Mouse (Mus musculus) MEL (cell line): ENCODE measurements around the gene Slc25a42. TPM values are rescaled to one million over a fixed set of nuclear protein-coding genes. Genes with fewer than 3 reads are reported as not detected.
A peak's percentile ranks its signal among the peaks of the same experiment; 100 is the strongest.

Source experiments
- DNase-seq: peaks from one replicate; pipeline ENCODE4 v3.0.0; 2011; ENCODE audit warnings: low read depth, low spot score
- H3K27ac ChIP-seq: 2 replicates; pipeline ENCODE4 v1.5.1; 2012; ENCODE audit warnings: low read depth, mild to moderate bottlenecking, control low read depth, low read length, moderate library complexity; ENCODE audit not compliant: control insufficient read depth
- H3K27me3 ChIP-seq, 2 experiments: fragments of 150-350 bp in 1 of 2; sonication (generic) in 1 of 2; 2 replicates each; pipeline ENCODE4 v1.6.1; 2012; ENCODE audit warnings: low read length in 2 of 2, mild to moderate bottlenecking in 2 of 2, improper control_type of control experiment in 1 of 2, moderate library complexity in 1 of 2; ENCODE audit not compliant: insufficient read depth in 2 of 2, control insufficient read depth in 1 of 2
- H3K36me3 ChIP-seq, 2 experiments: 2 replicates each; pipeline ENCODE4 v1.6.1; 2012 to 2014; ENCODE audit warnings: low read length in 2 of 2, improper control_type of control experiment in 1 of 2, inconsistent platforms in 1 of 2, mild to moderate bottlenecking in 1 of 2; ENCODE audit not compliant: insufficient read depth in 2 of 2, control insufficient read depth in 1 of 2
- H3K4me1 ChIP-seq, 2 experiments: fragments of 150-350 bp in 1 of 2; sonication (generic) in 1 of 2; 2 replicates each; pipeline ENCODE4 v1.6.1; 2012; ENCODE audit warnings: low read length in 2 of 2, improper control_type of control experiment in 1 of 2, mild to moderate bottlenecking in 1 of 2; ENCODE audit not compliant: insufficient read depth in 2 of 2, control insufficient read depth in 1 of 2
- H3K4me3 ChIP-seq, 2 experiments: fragments of 150-350 bp in 1 of 2; sonication (generic) in 1 of 2; 2 replicates each; pipeline ENCODE4 v1.5.1; 2012; ENCODE audit warnings: low read depth in 2 of 2, low read length in 2 of 2, mild to moderate bottlenecking in 2 of 2, moderate library complexity in 2 of 2, control low read depth in 1 of 2, improper control_type of control experiment in 1 of 2; ENCODE audit not compliant: control insufficient read depth in 1 of 2, insufficient read depth in 1 of 2
- H3K79me2 ChIP-seq: 2 replicates; pipeline ENCODE4 v1.6.1; 2012; ENCODE audit warnings: mild to moderate bottlenecking, low read length, moderate library complexity; ENCODE audit not compliant: control insufficient read depth, poor library complexity, insufficient read depth
- H3K9ac ChIP-seq: 2 replicates; pipeline ENCODE4 v1.6.1; 2012; ENCODE audit warnings: low read depth, mild to moderate bottlenecking, control low read depth, low read length, moderate library complexity; ENCODE audit not compliant: control insufficient read depth, poor library complexity, severe bottlenecking
- H3K9me3 ChIP-seq: fragments of 150-350 bp; sonication (generic); replicated peaks from 2 replicates; pipeline ENCODE4 v1.6.1; 2012; ENCODE audit warnings: mild to moderate bottlenecking, low read length, improper control_type of control experiment, moderate library complexity; ENCODE audit not compliant: insufficient read depth
- BHLHE40 ChIP-seq: IDR thresholded peaks from 2 replicates; pipeline ENCODE4 v1.6.1; 2012; ENCODE audit warnings: low read depth, mild to moderate bottlenecking, inconsistent platforms, low read length, improper control_type of control experiment, borderline replicate concordance
- CHD1 ChIP-seq: IDR thresholded peaks from 2 replicates; pipeline ENCODE4 v1.6.1; 2012; ENCODE audit warnings: low read depth, mild to moderate bottlenecking, inconsistent platforms, low read length, improper control_type of control experiment
- CHD2 ChIP-seq: IDR thresholded peaks from 2 replicates; pipeline ENCODE4 v1.6.1; 2011; ENCODE audit warnings: low read length, improper control_type of control experiment
- CTCF ChIP-seq, 3 experiments: IDR thresholded peaks in 2 of 3; conservative IDR thresholded peaks in 1 of 3; 2 replicates each; pipeline ENCODE4 v1.5.1; 2011 to 2012; ENCODE audit warnings: low read length in 3 of 3, low read depth in 2 of 3, mild to moderate bottlenecking in 2 of 3, improper control_type of control experiment in 1 of 3, inconsistent platforms in 1 of 3, mixed read lengths in 1 of 3, moderate library complexity in 1 of 3; ENCODE audit not compliant: control insufficient read depth in 1 of 3, insufficient read depth in 1 of 3, poor library complexity in 1 of 3, severe bottlenecking in 1 of 3
- E2F4 ChIP-seq: IDR thresholded peaks from 2 replicates; pipeline ENCODE4 v1.6.1; 2011; ENCODE audit warnings: low read depth, low read length, improper control_type of control experiment, borderline replicate concordance
- ELF1 ChIP-seq: IDR thresholded peaks from 2 replicates; pipeline ENCODE4 v1.6.1; 2014; ENCODE audit warnings: low read depth, mild to moderate bottlenecking, inconsistent platforms, low read length, improper control_type of control experiment, moderate library complexity
- EP300 ChIP-seq, 2 experiments: IDR thresholded peaks; 2 replicates each; pipeline ENCODE4 v1.6.1; 2011; ENCODE audit warnings: improper control_type of control experiment in 2 of 2, low read length in 2 of 2, low read depth in 1 of 2, mild to moderate bottlenecking in 1 of 2
- ETS1 ChIP-seq: IDR thresholded peaks from 2 replicates; pipeline ENCODE4 v1.6.1; 2012; ENCODE audit warnings: low read depth, mild to moderate bottlenecking, inconsistent platforms, low read length, improper control_type of control experiment, moderate library complexity
- GABPA ChIP-seq: IDR thresholded peaks from 2 replicates; pipeline ENCODE4 v1.6.1; 2012; ENCODE audit warnings: low read depth, mild to moderate bottlenecking, inconsistent platforms, low read length, improper control_type of control experiment, moderate library complexity
- GATA1 ChIP-seq: IDR thresholded peaks from 2 replicates; pipeline ENCODE4 v1.6.1; 2011; ENCODE audit warnings: low read depth, low read length, improper control_type of control experiment
- HCFC1 ChIP-seq: IDR thresholded peaks from 2 replicates; pipeline ENCODE4 v1.6.1; 2012; ENCODE audit warnings: low read depth, mild to moderate bottlenecking, inconsistent platforms, low read length, improper control_type of control experiment, moderate library complexity
- JUND ChIP-seq: IDR thresholded peaks from 2 replicates; pipeline ENCODE4 v1.6.1; 2011; ENCODE audit warnings: low read depth, mild to moderate bottlenecking, improper control_type of control experiment, low read length
- KAT2A ChIP-seq: conservative IDR thresholded peaks from 2 replicates; pipeline ENCODE4 v1.6.1; 2012; ENCODE audit warnings: low read depth, low read length, improper control_type of control experiment, inconsistent platforms
- MAFK ChIP-seq: IDR thresholded peaks from 2 replicates; pipeline ENCODE4 v1.6.1; 2011; ENCODE audit warnings: low read depth, mild to moderate bottlenecking, low read length, improper control_type of control experiment, borderline replicate concordance
- MAX ChIP-seq: IDR thresholded peaks from 2 replicates; pipeline ENCODE4 v1.6.1; 2011; ENCODE audit warnings: low read length, improper control_type of control experiment
- MAZ ChIP-seq: IDR thresholded peaks from 2 replicates; pipeline ENCODE4 v1.6.1; 2012; ENCODE audit warnings: low read depth, mild to moderate bottlenecking, inconsistent platforms, low read length, improper control_type of control experiment
- MEF2A ChIP-seq: IDR thresholded peaks from 2 replicates; pipeline ENCODE4 v1.6.1; 2014; ENCODE audit warnings: low read depth, mild to moderate bottlenecking, inconsistent platforms, low read length, improper control_type of control experiment; ENCODE audit not compliant: poor library complexity, insufficient replicate concordance, severe bottlenecking; ENCODE audit errors: extremely low read depth
- MXI1 ChIP-seq: IDR thresholded peaks from 2 replicates; pipeline ENCODE4 v1.6.1; 2011; ENCODE audit warnings: mild to moderate bottlenecking, low read depth, low read length, improper control_type of control experiment
- MYB ChIP-seq: IDR thresholded peaks from 2 replicates; pipeline ENCODE4 v1.6.1; 2011; ENCODE audit warnings: mild to moderate bottlenecking, low read depth, low read length, improper control_type of control experiment
- MYC ChIP-seq: IDR thresholded peaks from 2 replicates; pipeline ENCODE4 v1.6.1; 2011; ENCODE audit warnings: low read depth, mild to moderate bottlenecking, low read length, improper control_type of control experiment, moderate library complexity
- NELFE ChIP-seq: IDR thresholded peaks from 2 replicates; pipeline ENCODE4 v1.6.1; 2011; ENCODE audit warnings: low read depth, low read length, improper control_type of control experiment
- NRF1 ChIP-seq: IDR thresholded peaks from 2 replicates; pipeline ENCODE4 v1.6.1; 2014; ENCODE audit warnings: low read depth, mild to moderate bottlenecking, inconsistent platforms, low read length, improper control_type of control experiment, moderate library complexity; ENCODE audit not compliant: poor library complexity, insufficient read depth, severe bottlenecking
- POLR2A ChIP-seq, 2 experiments: IDR thresholded peaks; 2 replicates each; pipeline ENCODE4 v1.6.1; 2011 to 2012; ENCODE audit warnings: low read length in 2 of 2, mild to moderate bottlenecking in 2 of 2, control low read depth in 1 of 2, improper control_type of control experiment in 1 of 2, low read depth in 1 of 2, moderate library complexity in 1 of 2; ENCODE audit not compliant: control insufficient read depth in 1 of 2, insufficient read depth in 1 of 2, poor library complexity in 1 of 2
- POLR2AphosphoS2 ChIP-seq: IDR thresholded peaks from 2 replicates; pipeline ENCODE4 v1.6.1; 2011; ENCODE audit warnings: low read length, improper control_type of control experiment
- POLR2AphosphoS5 ChIP-seq: IDR thresholded peaks from 2 replicates; pipeline ENCODE4 v1.6.1; 2012; ENCODE audit warnings: low read depth, borderline replicate concordance, mild to moderate bottlenecking, inconsistent platforms, low read length, moderate library complexity, mixed read lengths
- RAD21 ChIP-seq: IDR thresholded peaks from 2 replicates; pipeline ENCODE4 v1.6.1; 2011; ENCODE audit warnings: mild to moderate bottlenecking, low read depth, low read length, improper control_type of control experiment
- SIN3A ChIP-seq: IDR thresholded peaks from 2 replicates; pipeline ENCODE4 v1.6.1; 2012; ENCODE audit warnings: low read length, improper control_type of control experiment, inconsistent platforms
- SMC3 ChIP-seq: IDR thresholded peaks from 2 replicates; pipeline ENCODE4 v1.6.1; 2011; ENCODE audit warnings: low read depth, low read length, improper control_type of control experiment
- TAL1 ChIP-seq: IDR thresholded peaks from 2 replicates; pipeline ENCODE4 v1.6.1; 2012; ENCODE audit warnings: mild to moderate bottlenecking, inconsistent platforms, low read length, moderate library complexity, mixed read lengths
- TBP ChIP-seq: IDR thresholded peaks from 2 replicates; pipeline ENCODE4 v1.8.0; 2011; ENCODE audit warnings: low read depth, low read length, improper control_type of control experiment
- TCF12 ChIP-seq: IDR thresholded peaks from 2 replicates; pipeline ENCODE4 v1.6.1; 2014; ENCODE audit warnings: low read depth, mild to moderate bottlenecking, inconsistent platforms, low read length, improper control_type of control experiment, moderate library complexity
- UBTF ChIP-seq: IDR thresholded peaks from 2 replicates; pipeline ENCODE4 v1.6.1; 2012; ENCODE audit warnings: low read depth, mild to moderate bottlenecking, inconsistent platforms, low read length, improper control_type of control experiment, moderate library complexity, borderline replicate concordance; ENCODE audit not compliant: insufficient read depth
- USF1 ChIP-seq: IDR thresholded peaks from 2 replicates; pipeline ENCODE4 v1.6.1; 2014; ENCODE audit warnings: low read depth, mild to moderate bottlenecking, inconsistent platforms, low read length, improper control_type of control experiment, moderate library complexity
- USF2 ChIP-seq, 2 experiments: IDR thresholded peaks; 2 replicates each; pipeline ENCODE4 v1.6.1; 2011 to 2012; ENCODE audit warnings: improper control_type of control experiment in 2 of 2, low read length in 2 of 2, borderline replicate concordance in 1 of 2, inconsistent platforms in 1 of 2, low read depth in 1 of 2, mild to moderate bottlenecking in 1 of 2; ENCODE audit not compliant: insufficient read depth in 1 of 2
- ZC3H11A ChIP-seq: IDR thresholded peaks from 2 replicates; pipeline ENCODE4 v1.6.1; 2012; ENCODE audit warnings: low read depth, mild to moderate bottlenecking, inconsistent platforms, low read length, improper control_type of control experiment
- ZKSCAN1 ChIP-seq: IDR thresholded peaks from 2 replicates; pipeline ENCODE4 v1.6.1; 2012; ENCODE audit warnings: low read depth, mild to moderate bottlenecking, inconsistent platforms, low read length, improper control_type of control experiment, moderate library complexity
- ZMIZ1 ChIP-seq: IDR thresholded peaks from 2 replicates; pipeline ENCODE4 v1.6.1; 2012; ENCODE audit warnings: low read depth, mild to moderate bottlenecking, inconsistent platforms, low read length, improper control_type of control experiment, moderate library complexity
- ZNF384 ChIP-seq: IDR thresholded peaks from 2 replicates; pipeline ENCODE4 v1.6.1; 2012; ENCODE audit warnings: low read depth, mild to moderate bottlenecking, inconsistent platforms, low read length, improper control_type of control experiment
- polyA plus RNA-seq, 2 experiments: library from polyadenylated mRNA; stranded (reverse) in 1 of 2; unstranded in 1 of 2; fragments of >175 nt in 1 of 2; fragments of >200 nt in 1 of 2; gene quantifications; 2 replicates each; pipeline versions ENCODE4 v1.2.1 to v1.2.4; 2012; ENCODE audit warnings: low replicate concordance in 2 of 2, low read depth in 1 of 2; ENCODE audit not compliant: insufficient read length in 2 of 2, insufficient read depth in 1 of 2, missing spikeins in 1 of 2
- total RNA-seq: library from RNA; depleted of rRNA; stranded (reverse); fragments of 300-350 nt; gene quantifications from 2 replicates; pipeline ENCODE4 v1.2.3, GENCODE M21; 2012

Gene Slc25a42
- total and polyA plus RNA-seq, 3 experiments, result 5.2 to 12.1 TPM; not detected in 1

DNA sequence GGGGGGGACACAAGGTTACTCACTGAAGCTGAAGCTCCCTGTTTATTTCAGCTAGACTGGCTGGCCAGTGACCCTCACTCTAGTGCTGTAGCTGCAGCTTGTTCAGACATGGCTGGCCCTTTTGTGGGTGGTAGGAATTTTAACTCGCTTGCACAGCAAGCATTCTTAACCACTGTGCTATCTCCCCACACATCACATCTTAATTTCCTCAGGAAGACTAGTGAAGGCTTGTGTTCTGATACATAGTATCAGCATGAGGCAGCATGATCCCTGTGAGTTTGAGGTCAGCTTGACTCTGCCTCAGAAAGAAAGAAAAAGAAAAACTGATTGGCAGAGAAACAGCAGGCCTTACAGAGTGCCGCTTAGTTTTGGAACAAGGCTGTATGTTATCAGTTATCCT is 25.7 kb upstream of the Slc25a42 start:
- H3K9ac ChIP-seq, result no peak overlapping the region
- no peaks in the 10 kb centered on the region for H3K27me3 ChIP-seq
- H3K27ac ChIP-seq, result peak overlapping the region; percentile 22
- peaks cover 18% of the 10 kb centered on the region for H3K79me2 ChIP-seq
- no peak overlapping the region for H3K4me3 ChIP-seq
- DNase-seq, result peak; percentile 81
- peaks cover 12 to 28% of the 10 kb centered on the region in 2 experiments; a peak in 3 of 4 replicates for H3K36me3 ChIP-seq
- H3K9me3 ChIP-seq, result no peaks in the 10 kb centered on the region
- peaks cover 12 to 26% of the 10 kb centered on the region in 2 experiments for H3K4me1 ChIP-seq
- TF ChIP-seq MAZ (no peak; the same call in 1 of the 2 replicates), USF1 (no peak), TCF12 (peak; percentile 89), ZNF384 (0 out of 2 replicates have a peak, but pooled peaks have one; percentile 33), ELF1 (no peak), MAX (peak; percentile 65), SIN3A (peak; percentile 81), BHLHE40 (peak; percentile 46; the same call in 1 of the 2 replicates), CHD1 (no peak), ZC3H11A (no peak), NELFE (no peak), E2F4 (no peak), TBP (no peak), MYB (no peak), TAL1 (peak; percentile 80), CHD2 (no peak), HCFC1 (no peak), RAD21 (no peak), POLR2AphosphoS5 (no peak), KAT2A (no peak), ETS1 (peak; percentile 76), SMC3 (no peak), USF2 (IDR thresholded peaks at IDR 0.05; ENCODE audit: borderline replicate concordance in 1 of 2, insufficient read depth in 1 of 2, low read depth in 1 of 2, low read length in 2 of 2) (no peak), CTCF (IDR thresholded peaks at IDR 0.05 in 2 of 3, conservative IDR thresholded peaks at IDR 0.05 in 1 of 3; ENCODE audit: control insufficient read depth in 1 of 3, insufficient read depth in 1 of 3, low read depth in 2 of 3, low read length in 3 of 3, poor library complexity in 1 of 3, severe bottlenecking in 1 of 3) (no peak), POLR2AphosphoS2 (no peak), MEF2A (no peak), NRF1 (no peak; the same call in 1 of the 2 replicates), GATA1 (peak; percentile 91), GABPA (no peak), JUND (no peak), EP300 (IDR thresholded peaks at IDR 0.05; ENCODE audit: low read depth in 1 of 2, low read length in 2 of 2) (peak; percentile 87 to 92), ZKSCAN1 (no peak), MYC (0 out of 2 replicates have a peak, but pooled peaks have one; percentile 41), UBTF (no peak), ZMIZ1 (no peak), MXI1 (peak; percentile 84), MAFK (peak; percentile 60; the same call in 1 of the 2 replicates), POLR2A (IDR thresholded peaks at IDR 0.05; ENCODE audit: control insufficient read depth in 1 of 2, insufficient read depth in 1 of 2, low read depth in 1 of 2, low read length in 2 of 2, poor library complexity in 1 of 2) (no peak)
